Mouse (Mus musculus) 416B (cell line): ENCODE data around the gene Gatad2a.
"Not testable (repeated sequence)": the region's sequence is repeated elsewhere in the genome, so short reads cannot be mapped to it uniquely, and the experiment has no call there.

Experiments used
- DNase-seq: peaks from one replicate; pipeline ENCODE4 v3.0.0; 2011; ENCODE audit warnings: low read depth

Gatad2a gene

DNA sequence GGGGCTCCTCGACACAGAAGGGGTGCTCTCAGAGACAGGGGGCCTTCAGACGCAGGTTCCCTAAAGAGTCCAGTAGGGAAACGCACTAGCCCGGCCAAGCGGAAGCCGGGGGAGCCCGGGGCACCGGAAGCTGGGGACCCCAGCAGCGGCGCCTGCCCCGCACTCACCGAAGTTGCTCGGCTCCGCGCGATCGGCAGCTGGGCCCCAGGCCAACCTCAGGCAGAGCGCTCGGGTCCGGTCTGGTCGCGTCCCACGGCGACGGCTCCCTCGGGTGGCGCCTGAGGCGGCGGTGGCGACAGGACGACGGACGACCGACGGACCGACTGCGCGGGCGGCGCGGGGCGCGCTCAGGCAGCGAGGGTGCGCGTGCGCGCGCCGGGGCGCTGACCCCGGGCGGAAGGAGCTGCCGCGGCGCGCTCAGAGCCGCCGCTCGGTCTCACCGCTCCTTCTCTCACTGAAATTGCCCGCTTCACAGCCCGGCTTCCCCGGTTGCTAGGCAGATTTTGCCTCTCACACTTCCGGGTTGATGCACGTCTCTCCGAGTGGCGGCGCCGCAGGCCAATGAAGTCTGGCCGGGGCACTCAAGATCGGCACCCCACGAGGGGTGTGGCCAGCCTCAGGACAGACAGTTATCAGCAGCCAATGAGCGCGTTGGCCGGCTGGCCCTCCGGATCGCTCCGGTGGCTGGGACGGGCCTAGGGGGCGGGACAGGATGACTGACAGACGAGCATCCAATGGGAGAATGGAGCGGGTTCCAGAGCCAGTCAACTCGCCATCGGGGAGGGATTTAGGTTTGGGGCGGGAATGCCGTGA lies at the start of gene Gatad2a:
Gatad2a (minus strand) TSS at position 609 of the 813 bp plus-strand sequence.
- peak; percentile 100 for DNase-seq

DNA sequence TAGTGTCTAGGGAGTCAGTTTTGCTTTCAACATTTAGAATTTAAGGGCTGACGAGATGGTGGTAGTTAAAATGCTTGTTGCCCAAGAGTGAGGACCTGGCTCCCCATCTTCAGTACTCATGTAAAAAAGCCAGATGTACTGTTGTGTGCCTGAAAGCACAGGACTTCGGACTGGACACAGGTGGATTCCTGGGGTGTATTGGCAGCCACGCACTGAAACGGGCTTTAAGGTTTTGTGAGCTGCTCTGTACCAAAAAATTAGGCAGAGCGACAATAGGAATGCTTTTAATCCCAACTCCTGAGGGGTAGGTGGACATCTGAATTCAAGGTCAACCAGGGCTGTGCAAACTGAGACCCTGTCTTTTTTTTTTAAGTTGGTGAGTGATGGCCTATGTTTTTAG lies 47.8 kb upstream of the Gatad2a start:
- DNase-seq, result no peak

DNA sequence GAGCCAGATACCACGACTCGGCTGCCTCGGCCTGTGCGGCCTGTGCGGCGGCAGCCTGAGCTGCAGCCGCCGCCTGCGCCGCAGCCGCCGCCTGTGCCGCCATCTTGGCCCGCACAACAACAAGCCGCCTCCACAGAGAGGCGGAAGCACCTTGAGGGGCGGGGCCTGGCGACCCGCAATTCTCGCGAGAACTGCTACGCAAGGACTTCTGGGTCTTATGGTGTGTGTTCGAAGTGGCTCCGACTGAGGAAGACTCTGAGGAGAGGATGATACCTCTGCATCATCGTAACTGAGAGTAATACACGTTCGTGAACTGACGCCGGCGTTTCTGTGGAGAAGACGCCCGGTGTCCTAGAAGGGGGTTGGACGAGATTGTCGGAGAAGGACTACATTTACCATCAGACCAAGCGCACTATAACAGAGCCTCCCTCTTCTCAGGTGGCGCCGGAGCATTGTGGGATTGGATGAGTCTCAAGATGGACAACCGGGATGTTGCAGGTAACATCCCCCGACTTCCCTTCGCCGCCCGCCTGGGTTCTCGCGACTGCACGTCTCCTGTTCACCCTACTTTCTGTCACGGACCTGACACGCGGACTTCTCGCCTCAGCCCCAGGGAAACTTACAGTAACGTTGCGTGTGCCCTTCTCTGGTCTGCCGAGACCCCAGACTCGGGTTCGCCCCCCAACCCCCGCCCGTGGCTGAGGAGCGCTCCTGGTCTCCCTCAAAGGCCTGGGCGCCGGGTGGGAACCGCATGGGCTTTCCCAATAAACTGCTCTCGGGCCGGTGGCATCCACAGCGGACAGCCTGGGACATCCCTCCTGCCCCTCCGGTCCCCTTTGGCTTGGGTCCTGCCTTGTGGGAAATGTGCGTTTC lies 46.6 kb upstream of the Gatad2a start, which contains the start of the genes Mau2 and Sugp1:
Mau2 (minus strand) TSS at position 152 of the 873 bp plus-strand sequence.
Sugp1 (plus strand) TSS at position 231 of the 873 bp plus-strand sequence.
- peak; percentile 99 for DNase-seq

DNA sequence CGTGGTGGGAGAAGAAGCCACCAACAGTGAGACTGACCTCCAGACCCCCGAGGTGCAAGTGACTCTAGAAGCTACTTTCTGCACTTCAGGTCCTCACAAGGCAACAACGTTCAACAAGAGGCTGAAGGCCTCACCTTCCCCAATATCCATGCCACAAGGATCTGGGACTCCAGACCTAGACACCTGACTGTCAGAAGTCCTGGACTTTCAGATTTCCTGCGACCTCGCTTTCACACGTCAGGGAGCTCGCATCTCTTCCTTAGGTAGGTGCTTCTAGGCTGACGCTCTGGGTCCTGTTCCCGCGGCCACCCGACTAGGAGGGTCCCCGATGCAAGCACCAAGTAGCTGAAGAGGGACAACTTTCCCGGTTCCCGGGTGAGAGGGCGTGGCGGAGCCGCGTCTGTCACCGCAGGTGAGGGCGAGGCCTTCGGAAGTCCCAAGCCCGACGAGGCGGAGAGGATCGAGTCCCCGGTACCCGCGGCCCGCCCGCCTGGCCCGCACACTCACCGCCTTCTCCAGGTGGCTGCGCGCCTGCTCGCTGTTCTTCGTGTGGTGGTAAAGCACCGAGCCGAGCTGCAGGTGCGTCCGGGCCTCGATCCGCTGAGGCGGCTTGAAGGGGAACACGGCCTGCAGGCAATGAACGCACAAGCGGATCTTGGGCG lies 45.8 kb upstream of the Gatad2a start:
- no peak for DNase-seq

DNA sequence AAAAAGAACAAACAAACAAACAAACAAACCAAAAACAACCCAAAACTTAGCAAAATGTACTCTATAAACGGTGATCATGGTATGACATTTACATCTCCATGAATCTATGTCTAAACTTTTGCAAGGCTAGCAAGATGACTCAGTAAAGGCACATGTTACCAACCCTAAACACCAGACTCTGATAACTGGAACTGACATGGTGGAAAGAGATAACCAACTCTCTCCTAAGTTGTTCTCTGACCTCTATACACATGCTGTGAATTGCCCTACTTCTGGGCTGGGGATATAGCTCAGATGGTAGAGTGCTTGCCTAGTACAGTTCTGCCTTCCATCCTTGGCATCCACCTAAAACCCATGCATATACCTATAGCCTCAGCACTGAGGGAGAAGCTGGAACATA lies 41.8 kb upstream of the Gatad2a start:
- no peak for DNase-seq

DNA sequence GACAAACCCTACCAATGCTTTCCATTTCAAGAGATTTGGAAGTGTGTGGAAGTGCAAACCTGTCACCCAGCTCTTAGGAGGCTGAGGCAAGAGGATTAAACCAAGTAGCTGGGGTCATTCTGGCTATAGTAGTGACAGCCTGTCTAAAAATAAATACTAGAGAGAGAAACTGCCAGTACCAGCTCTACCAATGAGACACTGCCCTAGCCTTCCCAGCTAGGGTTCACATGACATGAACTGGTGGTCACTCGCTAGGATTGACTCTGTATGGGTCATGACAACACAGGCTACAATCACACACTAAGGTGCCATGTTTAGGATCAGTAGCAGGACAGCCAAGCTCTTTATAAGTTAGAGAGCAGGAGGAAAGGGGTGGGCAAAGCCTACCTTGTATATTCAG lies 34.1 kb upstream of the Gatad2a start:
- DNase-seq, result no peak

DNA sequence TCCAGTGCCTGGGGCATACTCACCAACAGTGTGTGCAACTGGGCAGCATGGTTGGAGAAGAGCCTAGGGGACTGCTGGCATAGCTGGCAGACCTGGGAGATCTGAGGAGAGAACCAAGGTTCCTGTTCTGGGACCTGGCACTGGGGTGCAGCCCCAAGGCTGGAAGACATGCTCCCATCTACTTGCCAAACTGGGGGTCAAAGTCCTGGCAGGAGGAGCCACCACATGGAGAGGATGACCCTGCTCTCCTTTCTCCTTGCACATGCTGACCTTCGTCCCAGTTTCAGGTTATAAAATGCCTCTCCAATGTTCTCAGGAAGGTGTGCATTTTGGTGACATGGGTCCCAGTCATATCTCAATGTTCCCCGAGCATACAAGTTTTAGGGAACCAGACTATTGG lies 30.0 kb upstream of the Gatad2a start:
- DNase-seq, result no peak

DNA sequence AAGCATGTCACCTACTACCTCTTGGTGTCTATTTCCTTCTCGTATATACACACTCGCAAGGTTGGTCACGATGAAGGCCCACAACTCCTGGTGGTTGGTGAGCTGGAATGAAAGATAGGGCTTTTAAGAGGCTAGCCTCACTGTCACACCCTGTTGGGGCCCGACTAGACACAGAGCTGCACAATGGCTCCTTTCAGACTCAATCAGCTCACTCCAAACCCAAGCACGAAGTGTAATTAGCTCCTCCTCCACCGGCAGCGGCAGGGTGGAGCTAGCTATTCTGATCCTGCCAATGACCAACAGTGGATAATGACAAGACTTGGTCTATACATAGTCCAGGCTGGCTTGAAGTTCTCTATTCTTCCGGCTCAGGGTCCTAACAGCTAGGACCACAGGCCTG lies 27.4 kb upstream of the Gatad2a start:
- DNase-seq, result no peak

DNA sequence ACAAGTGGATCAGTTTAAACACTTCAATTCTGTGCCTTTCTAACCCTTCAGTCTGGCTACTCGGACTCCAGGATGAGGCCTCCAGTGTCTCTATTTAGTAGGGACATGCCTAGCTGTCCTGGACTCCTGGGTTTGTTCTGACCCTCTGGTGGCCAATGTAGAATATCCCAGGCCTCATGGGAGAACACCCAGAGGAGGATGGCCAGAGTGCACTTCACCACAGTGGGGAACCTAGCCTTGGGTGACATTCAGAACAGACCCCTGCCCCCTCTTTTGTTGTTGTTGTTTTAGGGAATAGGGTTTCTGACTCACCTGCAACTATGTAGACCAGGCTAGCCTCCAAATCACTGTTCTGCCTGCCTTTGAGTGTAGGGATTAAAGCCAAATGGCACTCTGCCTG lies 18.8 kb upstream of the Gatad2a start:
- DNase-seq, result no peak

DNA sequence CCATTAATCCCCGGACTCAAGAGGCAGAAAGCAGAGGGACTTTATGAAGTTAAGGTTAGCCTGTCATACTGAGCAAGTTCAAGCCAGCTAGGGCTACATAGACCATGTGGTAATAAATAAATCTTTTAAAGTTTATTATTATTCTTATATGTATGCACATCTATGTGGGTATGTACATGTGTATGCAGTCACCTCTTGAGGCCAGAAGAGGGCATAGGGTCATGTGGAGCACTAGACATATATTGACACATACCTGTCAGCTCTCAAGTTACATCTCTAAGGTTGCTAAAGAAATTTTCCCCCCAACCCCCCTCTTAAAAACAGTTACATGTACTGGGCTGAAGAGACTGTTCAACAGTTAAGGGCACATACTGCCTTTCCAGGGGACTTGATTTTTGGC lies 16.6 kb upstream of the Gatad2a start:
- DNase-seq, result peak; percentile 74

DNA sequence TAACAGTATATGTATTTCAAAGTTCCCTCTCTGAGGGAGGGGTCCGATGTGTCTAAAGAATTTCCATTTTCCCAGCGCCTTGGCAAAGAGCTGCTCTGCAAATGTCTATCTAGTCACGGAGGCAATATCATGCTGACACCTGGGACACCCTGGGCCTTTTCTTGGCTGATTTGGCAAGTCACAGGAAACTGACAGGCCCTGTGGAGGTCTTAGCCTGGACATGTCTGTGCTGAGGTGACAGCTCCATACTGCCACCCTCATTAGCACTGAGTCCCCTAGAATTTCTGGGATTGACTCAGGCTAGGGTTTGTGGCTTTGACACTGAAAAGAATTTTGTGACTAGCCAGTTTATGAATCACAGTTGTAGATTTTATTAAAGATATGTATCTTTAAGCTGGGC lies 16.2 kb upstream of the Gatad2a start:
- peak; percentile 64 for DNase-seq

DNA sequence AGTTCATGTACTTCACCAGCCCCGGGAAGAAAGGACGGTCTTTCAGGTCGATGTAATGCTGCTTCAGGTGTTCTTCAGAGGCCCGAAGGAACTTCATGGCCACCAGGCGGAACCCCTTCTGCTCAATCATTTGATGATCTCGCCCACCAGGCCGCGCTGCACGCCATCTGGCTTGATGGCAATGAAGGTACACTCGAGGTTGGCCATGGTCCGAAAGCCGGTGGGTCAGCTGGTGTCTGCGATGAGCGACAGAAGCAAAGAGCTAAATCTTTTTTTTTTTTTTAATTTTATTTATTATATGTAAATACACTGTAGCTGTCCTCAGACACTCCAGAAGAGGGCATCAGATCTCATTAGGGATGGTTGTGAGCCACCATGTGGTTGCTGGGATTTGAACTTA lies 14.6 kb upstream of the Gatad2a start:
- DNase-seq, result not testable (repeated sequence)

DNA sequence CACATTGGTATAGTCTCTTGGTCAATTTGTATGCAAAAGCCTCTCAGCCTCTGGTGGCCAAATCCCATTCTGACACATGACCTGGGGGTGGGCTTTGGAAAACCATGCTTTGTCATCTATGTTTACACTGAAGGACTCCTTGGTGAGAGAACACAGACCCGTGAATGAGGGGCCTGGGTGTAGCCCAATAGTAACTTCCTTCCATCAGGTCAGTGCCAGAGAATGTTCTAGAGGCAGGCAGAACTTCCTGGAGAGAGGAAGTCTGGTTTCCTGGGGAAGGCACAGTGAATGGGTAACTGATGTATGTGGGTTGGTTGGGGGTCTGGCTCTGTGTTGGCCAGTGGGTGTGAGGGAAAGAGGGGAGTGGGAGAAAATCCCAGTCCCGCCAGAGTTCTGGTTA lies 9.0 kb upstream of the Gatad2a start:
- no peak for DNase-seq

DNA sequence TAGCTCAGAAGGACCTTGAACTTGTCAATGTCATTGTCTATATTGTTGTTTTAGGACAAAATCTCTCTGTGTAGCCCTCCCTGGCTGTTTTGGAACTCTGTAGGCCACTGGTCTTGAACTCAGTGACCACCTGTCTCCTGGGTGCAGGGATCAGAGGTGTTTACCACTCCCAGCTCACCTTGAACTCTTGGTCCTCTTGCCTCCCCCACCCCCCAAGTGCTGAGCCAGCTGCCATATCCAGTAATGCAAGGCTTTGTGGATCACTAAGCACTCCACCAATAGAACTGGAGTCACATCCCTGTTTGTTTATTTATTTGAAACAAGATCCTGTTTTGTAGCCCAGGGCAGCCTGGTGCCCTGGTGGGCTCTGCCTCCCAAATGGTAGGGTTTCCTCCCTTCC lies 8.2 kb upstream of the Gatad2a start:
- no peak for DNase-seq

DNA sequence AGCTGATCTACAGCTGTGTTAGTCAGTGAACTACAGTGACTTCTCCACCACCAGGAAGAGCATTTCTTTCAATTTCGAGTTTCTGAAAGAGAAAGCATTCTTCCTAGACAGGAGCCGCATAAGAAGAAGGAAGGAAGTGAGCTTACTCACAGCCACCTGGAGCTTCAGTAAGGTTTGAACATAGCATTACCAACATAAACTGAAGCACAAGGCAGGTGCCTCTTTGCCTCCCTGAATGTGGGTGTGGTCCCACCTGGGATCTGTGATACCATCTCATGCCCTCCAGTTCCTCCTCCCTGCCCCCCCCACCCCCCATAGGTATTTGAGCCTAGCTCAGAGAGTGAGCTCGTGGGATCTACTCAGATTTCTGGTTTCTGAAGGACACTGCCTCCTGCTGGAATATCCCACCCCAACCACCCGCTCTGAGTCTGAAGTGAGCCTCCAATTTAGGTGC lies 7.0 kb upstream of the Gatad2a start:
- peak; percentile 74 for DNase-seq

DNA sequence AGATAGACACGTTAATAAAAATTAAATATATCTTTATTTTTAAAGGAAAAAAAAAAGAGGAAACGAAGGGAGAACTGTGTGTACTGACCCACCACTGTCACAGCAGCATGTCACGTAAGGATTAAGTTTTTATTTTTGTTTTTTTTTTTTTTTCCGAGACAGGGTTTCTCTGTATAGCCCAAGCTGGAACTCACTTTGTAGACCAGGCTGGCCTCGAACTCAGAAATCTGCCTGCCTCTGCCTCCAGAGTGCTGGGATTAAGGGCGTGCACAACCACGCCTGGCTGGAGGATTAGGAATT lies 5.7 kb upstream of the Gatad2a start:
- DNase-seq, result not testable (repeated sequence)

DNA sequence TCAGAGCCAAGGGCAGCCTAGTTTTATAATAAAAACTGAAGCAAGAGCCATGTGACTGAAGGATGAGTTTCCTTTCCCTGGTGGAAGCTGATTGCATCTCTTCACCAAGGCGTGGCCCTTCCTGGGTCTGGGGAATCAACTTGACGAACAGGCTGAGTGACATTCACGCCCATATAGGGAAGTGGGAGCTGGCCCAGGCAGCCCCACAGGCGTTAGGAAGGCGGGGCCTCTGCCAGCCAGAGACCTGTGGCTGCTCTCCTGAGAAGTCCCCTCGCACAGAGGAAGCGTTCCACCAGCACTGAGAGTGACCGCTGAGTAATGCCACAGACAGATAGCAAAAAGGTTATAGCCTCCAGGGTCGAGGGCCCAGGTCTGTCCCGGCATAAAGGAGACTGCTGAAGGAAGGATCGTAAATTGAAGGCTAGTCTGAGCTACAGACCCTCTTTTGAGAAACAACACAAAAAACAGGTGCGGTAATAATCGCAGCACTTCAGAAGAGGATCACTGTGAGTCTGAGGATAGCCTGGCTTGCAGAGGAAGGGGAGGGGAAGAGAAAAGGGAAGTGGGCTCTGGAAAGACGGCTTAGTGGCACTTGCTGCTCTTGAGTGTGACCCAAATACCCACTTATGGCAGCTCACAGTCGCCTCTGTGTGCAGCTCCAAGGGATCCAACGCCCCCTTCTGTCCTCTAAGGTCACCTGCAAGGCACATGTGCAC lies 5.2 kb upstream of the Gatad2a start:
- peak; percentile 96 for DNase-seq

DNA sequence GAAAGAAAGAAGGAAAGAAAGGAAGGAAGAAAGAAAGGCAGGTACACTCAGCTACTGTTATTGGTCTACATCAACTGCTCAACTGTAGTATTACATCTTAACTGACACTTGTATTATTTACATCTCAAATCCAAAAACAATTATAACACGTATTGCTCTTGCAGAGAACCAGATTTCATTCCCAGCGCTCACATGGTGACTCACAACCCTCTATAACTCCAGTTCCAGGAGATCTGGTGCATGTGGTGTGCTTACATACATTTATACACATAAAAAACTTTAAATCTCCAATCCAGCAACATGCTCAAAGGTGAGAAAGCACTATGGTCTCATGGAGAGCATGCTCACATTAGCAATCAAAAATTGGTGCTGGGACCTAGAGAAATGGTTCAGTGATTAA lies 4.0 kb upstream of the Gatad2a start:
- no peak for DNase-seq

DNA sequence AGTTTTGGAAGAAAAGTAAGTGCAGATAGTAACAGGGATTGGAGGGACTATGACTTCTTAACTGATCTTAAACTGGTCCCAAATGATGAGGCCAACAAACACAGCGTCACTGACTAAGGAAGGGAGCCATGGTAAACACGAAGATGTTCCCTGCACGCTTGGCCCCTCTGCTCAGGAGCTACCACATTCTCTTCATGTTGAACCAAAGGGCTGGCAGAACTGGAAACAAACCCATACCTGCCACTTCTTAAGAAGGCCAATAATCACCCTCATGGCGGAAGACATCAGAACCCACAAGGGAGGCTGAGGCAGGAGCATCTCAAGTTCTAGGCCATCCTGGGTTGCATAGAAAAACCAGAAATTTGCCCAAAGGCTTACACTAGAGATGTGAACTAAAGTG lies 3.1 kb upstream of the Gatad2a start:
- no peak for DNase-seq

DNA sequence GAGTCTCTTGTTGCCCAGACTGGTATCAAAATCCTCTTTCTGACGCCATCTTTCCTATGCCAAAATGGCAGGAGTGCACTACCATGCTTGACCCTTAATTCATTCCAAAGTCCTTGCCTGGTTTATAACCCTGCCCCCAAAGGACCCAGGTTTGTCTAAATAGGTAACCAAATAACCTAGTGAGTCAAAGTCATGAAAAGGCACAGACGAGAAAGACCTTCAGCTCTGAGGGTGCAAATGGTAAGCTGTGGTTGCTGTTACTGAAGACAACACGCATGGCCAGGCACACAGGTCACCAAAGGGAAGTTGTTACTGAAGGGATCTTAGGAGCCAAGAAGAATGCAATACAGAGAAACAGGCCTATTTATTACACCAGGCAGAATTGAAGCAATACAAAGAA lies 2.5 kb upstream of the Gatad2a start:
- DNase-seq, result no peak

DNA sequence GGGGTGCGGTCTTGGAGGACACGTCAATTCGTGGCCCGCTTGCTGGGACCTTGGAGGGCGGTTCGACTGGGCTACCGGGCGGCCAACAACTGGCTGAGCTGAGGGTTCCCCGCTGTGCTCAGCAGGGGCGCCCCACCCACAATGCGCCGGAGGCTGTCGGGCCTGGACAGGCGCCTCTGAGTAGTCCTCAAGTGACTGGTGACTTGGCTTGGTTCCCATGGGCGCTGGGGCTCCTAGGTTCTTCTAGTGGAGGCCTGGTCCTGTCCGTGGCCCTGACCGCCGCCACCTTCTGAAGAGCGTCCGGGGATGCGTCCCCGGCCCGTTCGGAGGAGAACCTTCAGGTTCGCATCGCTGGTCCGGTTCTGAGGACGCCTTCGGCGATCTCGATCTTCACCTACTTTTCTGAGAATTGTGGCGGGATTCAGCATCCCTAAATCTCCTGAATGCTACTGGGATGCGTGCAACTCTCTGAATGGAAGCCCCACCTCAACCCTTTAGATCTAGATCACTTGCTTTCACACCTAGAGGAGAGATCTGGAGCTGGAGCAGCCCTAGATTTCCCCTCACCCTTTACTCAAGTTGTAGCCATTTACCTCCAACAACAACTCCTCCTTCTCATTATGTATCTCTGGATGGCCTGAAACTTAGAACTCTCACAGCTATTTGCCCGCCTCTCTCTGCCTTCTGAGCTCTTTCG lies 553 bp upstream of the Gatad2a start:
- DNase-seq, result no peak
